Mouse (Mus musculus) midbrain, postnatal 0 days (tissue): ENCODE results near the gene Camk2d. TPM values are rescaled to one million over a fixed set of nuclear protein-coding genes. Genes with fewer than 3 reads are reported as not detected.

Source experiments
- ATAC-seq: fragments of 200-750 bp; cut with Nextera tagmentation; 2 replicates; pipeline ENCODE4 v1.8.0; 2017; ENCODE audit warnings: moderate number of reproducible peaks, mild to moderate bottlenecking, moderate TSS enrichment, moderate library complexity; ENCODE audit not compliant: low FRiP score
- DNase-seq: peaks from one replicate; pipeline ENCODE4 v3.0.0-alpha.2; 2015; ENCODE audit warnings: low spot score
- H3K27ac ChIP-seq: fragments of 300-500 bp; sonication (generic); 2 replicates; pipeline ENCODE4 v1.5.1; 2014; ENCODE audit warnings: low read depth, mild to moderate bottlenecking, low read length, mixed read lengths
- H3K27me3 ChIP-seq: fragments of 300-500 bp; sonication (generic); 2 replicates; pipeline ENCODE4 v1.6.1; 2014; ENCODE audit warnings: low read length, control low read depth, mixed read lengths; ENCODE audit not compliant: insufficient read depth
- H3K36me3 ChIP-seq: fragments of 300-500 bp; sonication (generic); 2 replicates; pipeline ENCODE4 v1.6.1; 2014; ENCODE audit warnings: low read length, control low read depth, mixed read lengths; ENCODE audit not compliant: insufficient read depth
- H3K4me1 ChIP-seq: fragments of 300-500 bp; sonication (generic); 2 replicates; pipeline ENCODE4 v1.6.1; 2014; ENCODE audit warnings: mild to moderate bottlenecking, control low read depth, antibody characterized with exemption, low read length, mixed read lengths; ENCODE audit not compliant: insufficient read depth
- H3K4me2 ChIP-seq: fragments of 300-500 bp; sonication (generic); 2 replicates; pipeline ENCODE4 v1.6.1; 2014; ENCODE audit warnings: low read depth, mild to moderate bottlenecking, low read length, mixed read lengths; ENCODE audit not compliant: poor library complexity, severe bottlenecking
- H3K4me3 ChIP-seq: fragments of 300-500 bp; sonication (generic); 2 replicates; pipeline ENCODE4 v1.5.1; 2014; ENCODE audit warnings: low read depth, mild to moderate bottlenecking, low read length, moderate library complexity
- H3K9ac ChIP-seq: fragments of 300-500 bp; sonication (generic); replicated peaks from 2 replicates; pipeline ENCODE4 v1.6.1; 2014; ENCODE audit warnings: mild to moderate bottlenecking, low read length, moderate library complexity, mixed read lengths; ENCODE audit not compliant: poor library complexity, severe bottlenecking
- H3K9me3 ChIP-seq: fragments of 300-500 bp; sonication (generic); 2 replicates; pipeline ENCODE4 v1.6.1; 2016; ENCODE audit warnings: low read length, control low read depth
- CTCF ChIP-seq: IDR thresholded peaks from 2 replicates; pipeline ENCODE4 v1.5.1; 2016; ENCODE audit warnings: antibody characterized with exemption, mild to moderate bottlenecking
- WGBS: fragments of 180-500 bp; shearing (Covaris S2); extraction: QIAGEN DNeasy Blood & Tissue Kit; methylation state at CpG from one replicate; pipeline ENCODE4 v1.1.7; 2014; 5-methylcytosine and 5-hydroxymethylcytosine counted together
- polyA plus RNA-seq: library from polyadenylated mRNA; unstranded; fragments of >200 nt; fragmentation: Nextera tagmentation; extraction: Ambion mirVana; gene quantifications from 2 replicates; pipeline ENCODE4 v1.2.1, GENCODE M21; 2015
- total RNA-seq: library from RNA; depleted of rRNA; stranded (reverse); fragments of >200 nt; gene quantifications from 2 replicates; pipeline ENCODE4 v1.2.3, GENCODE M21; 2014

The Camk2d gene
- total and polyA plus RNA-seq, 2 experiments from 2014 or later: 95.8 to 143 TPM

- Histone ChIP-seq H3K27me3 (no peaks in the 10 kb centered on the region), H3K4me2 (no peak overlapping the region), H3K4me1 (no peaks in the 10 kb centered on the region), H3K4me3 (no peak overlapping the region), H3K36me3 (peaks cover 9% of the 10 kb centered on the region; the same call in 1 of the 2 replicates), H3K9ac (no peak overlapping the region), H3K27ac (no peak overlapping the region), H3K9me3 (no peaks in the 10 kb centered on the region)
- WGBS: 90% methylated on average over 6 of the region's 6 CpGs
- ATAC-seq (no peak), DNase-seq (no peak)
- no peak for TF ChIP-seq CTCF
Observed at GRCm38 (mm10) chr3:126802988-126803387, 206.9 kb downstream of the Camk2d start.

GRCm38 (mm10) chr3:126804968-126805367 is 208.9 kb downstream of the Camk2d start:
- ATAC-seq (no peak), DNase-seq (peak; percentile 9)
- Histone ChIP-seq H3K36me3 (no peaks in the 10 kb centered on the region), H3K4me3 (no peak overlapping the region), H3K9me3 (no peaks in the 10 kb centered on the region), H3K27ac (no peak overlapping the region), H3K27me3 (no peaks in the 10 kb centered on the region), H3K4me1 (no peaks in the 10 kb centered on the region), H3K4me2 (no peak overlapping the region), H3K9ac (no peak overlapping the region)
- no peak for TF ChIP-seq CTCF
- 79% methylated on average over 5 of the region's 5 CpGs for WGBS

- H3K36me3 ChIP-seq: no peaks in the 10 kb centered on the region
- H3K4me3 ChIP-seq: no peak overlapping the region
- H3K27me3 ChIP-seq: no peaks in the 10 kb centered on the region
- no peaks in the 10 kb centered on the region for H3K9me3 ChIP-seq
- no peak overlapping the region for H3K4me2 ChIP-seq
- H3K27ac ChIP-seq: no peak overlapping the region
- TF ChIP-seq CTCF: no peak
- no peak for ATAC-seq
- H3K4me1 ChIP-seq: no peaks in the 10 kb centered on the region
- no peak overlapping the region for H3K9ac ChIP-seq
- no peak for DNase-seq
- WGBS: 32% methylated on average over 4 of the region's 4 CpGs
Observed at GRCm38 (mm10) chr3:126806145-126806544, 210.0 kb downstream of the Camk2d start.

GRCm38 (mm10) chr3:126809915-126810314 is 213.8 kb downstream of the Camk2d start:
- H3K4me1 ChIP-seq: no peaks in the 10 kb centered on the region
- DNase-seq (no peak), ATAC-seq (no peak)
- no peak for TF ChIP-seq CTCF
- no peaks in the 10 kb centered on the region for H3K36me3 ChIP-seq
- H3K27me3 ChIP-seq: no peaks in the 10 kb centered on the region
- no peak overlapping the region for H3K27ac ChIP-seq
- 79% methylated on average over 3 of the region's 3 CpGs for WGBS
- H3K4me2 ChIP-seq: no peak overlapping the region
- no peak overlapping the region for H3K4me3 ChIP-seq
- H3K9me3 ChIP-seq: no peaks in the 10 kb centered on the region
- no peak overlapping the region for H3K9ac ChIP-seq

- H3K27ac ChIP-seq: no peak overlapping the region
- H3K27me3 ChIP-seq: no peaks in the 10 kb centered on the region
- no peak for ATAC-seq
- H3K9ac ChIP-seq: no peak overlapping the region
- WGBS: 81% methylated on average over 5 of the region's 5 CpGs
- no peaks in the 10 kb centered on the region for H3K36me3 ChIP-seq
- H3K9me3 ChIP-seq: no peaks in the 10 kb centered on the region
- no peak for DNase-seq
- TF ChIP-seq CTCF: no peak
- no peak overlapping the region for H3K4me2 ChIP-seq
- no peaks in the 10 kb centered on the region for H3K4me1 ChIP-seq
- no peak overlapping the region for H3K4me3 ChIP-seq
Observed at GRCm38 (mm10) chr3:126810372-126811090, 214.4 kb downstream of the Camk2d start.

- H3K27ac ChIP-seq: no peak overlapping the region
- no peak overlapping the region for H3K4me3 ChIP-seq
- whole genome bisulfite sequencing: 88% methylated on average over 3 of the region's 3 CpGs
- no peak for TF ChIP-seq CTCF
- no peak overlapping the region for H3K4me2 ChIP-seq
- no peaks in the 10 kb centered on the region for H3K4me1 ChIP-seq
- DNase-seq (no peak), ATAC-seq (no peak)
- no peak overlapping the region for H3K9ac ChIP-seq
- H3K36me3 ChIP-seq: 0 out of 2 replicates have a peak, but pooled peaks cover 6% of the 10 kb centered on the region
- H3K9me3 ChIP-seq: no peaks in the 10 kb centered on the region
- H3K27me3 ChIP-seq: no peaks in the 10 kb centered on the region
Observed at GRCm38 (mm10) chr3:126811646-126812045, 215.5 kb downstream of the Camk2d start.
